Mouse (Mus musculus) heart, adult 8-10 months (tissue): ENCODE results near the gene Pitpnm3. TPM values are rescaled to one million over a fixed set of nuclear protein-coding genes. Genes with fewer than 3 reads are reported as not detected.
"Not testable (repeated sequence)": the region's sequence is repeated elsewhere in the genome, so short reads cannot be mapped to it uniquely, and the experiment has no call there.

Experiments
- DNase-seq: peaks from one replicate; pipeline ENCODE4 v3.0.0; 2022; ENCODE audit warnings: low spot score
- total RNA-seq, 4 experiments: library from RNA; stranded (reverse); gene quantifications; 2 replicates each; pipeline ENCODE4 v1.2.4; 2022

Gene Pitpnm3
- total RNA-seq, result 1 to 10 TPM; 1.1 to 2.1 (median 1.9) TPM

GRCm38 (mm10) chr11:72135383-72136158, at the start of gene Pitpnm3:
Gene Pitpnm3, minus strand, starts transcription at chr11:72135778.
- peak; percentile 13 for DNase-seq

DNA sequence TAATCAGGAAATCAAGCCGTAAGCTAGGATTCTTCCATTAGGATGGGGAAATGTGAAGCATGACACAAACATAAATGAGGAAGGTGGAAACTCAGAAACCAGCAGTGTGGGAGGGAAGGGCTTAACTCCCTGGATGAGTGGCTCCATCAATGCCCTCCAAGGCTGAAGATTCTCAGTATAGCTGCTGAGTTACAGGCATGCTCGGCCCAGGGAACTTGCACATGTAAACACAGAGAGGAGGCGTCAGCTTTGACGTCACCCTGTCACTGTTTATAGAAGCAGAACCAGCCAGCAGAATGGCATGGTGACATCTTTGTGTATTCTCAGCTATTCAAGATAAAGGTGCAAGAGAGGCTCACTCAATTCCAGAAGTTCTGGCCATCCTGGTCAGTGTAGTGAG, 48.7 kb upstream of the Pitpnm3 start:
- DNase-seq, result no peak

- no peak for DNase-seq
Observed at GRCm38 (mm10) chr11:72181136-72181535, 45.6 kb upstream of the Pitpnm3 start.

GRCm38 (mm10) chr11:72180556-72180955, 45.0 kb upstream of the Pitpnm3 start:
- DNase-seq, result no peak

- no peak for DNase-seq
Observed at GRCm38 (mm10) chr11:72176553-72176952, 41.0 kb upstream of the Pitpnm3 start.

DNA sequence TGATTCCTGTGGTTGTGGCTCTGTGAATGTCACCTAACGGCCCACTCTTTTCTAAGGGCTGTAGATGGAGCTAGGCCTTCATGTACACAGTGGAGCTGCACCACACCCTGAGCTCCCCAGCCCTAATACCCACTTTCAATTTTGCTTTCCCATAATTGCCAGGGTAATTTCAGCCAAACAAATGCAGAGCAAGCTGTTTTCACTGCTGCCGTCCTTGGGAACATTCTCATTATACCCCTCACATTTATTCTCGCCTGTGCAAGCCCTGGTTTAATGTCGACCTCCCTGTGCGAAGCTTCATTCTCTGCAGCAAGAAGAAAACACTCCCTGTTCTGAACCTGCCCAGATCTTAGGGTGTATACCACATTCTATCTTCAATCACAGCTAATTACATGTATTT, 40.4 kb upstream of the Pitpnm3 start:
- no peak for DNase-seq

DNA sequence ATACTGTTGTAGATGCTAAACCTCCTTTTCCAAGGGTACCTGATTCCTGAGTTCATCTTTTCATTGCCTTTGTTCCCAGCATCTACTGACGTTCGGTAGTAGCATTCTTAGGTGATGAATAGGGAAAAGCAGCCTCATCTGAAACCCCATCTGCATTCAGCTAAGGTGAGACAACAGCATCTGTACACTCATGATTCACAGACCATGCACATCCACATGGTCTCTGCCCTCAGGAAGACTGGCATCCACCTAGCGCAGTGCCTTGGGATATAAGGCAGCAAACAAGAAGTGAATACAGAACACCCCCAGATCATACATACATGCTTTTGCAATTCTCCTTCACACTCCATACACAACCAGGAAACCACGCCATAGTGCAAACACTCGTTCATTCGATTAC, 39.1 kb upstream of the Pitpnm3 start:
- DNase-seq, result no peak

DNA sequence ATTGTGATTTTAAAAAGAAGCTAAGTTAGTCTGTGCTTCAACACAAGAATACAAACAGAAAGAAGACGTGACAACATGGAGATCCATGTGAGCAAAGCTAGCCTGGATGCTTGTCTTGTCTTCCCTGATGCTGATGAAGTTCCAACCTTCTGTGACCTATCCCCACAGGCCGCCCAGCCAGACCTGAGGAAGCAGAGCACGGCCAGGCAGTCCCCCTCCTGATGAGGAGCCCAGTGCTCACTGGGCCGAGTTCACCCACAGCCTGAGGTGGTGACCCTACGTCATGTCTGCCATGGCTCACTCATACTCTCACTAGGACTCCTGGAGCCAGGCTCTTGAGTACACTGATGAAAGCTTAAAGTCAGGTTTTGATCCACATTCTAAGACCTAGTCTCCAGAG, 37.9 kb upstream of the Pitpnm3 start:
- no peak for DNase-seq

DNA sequence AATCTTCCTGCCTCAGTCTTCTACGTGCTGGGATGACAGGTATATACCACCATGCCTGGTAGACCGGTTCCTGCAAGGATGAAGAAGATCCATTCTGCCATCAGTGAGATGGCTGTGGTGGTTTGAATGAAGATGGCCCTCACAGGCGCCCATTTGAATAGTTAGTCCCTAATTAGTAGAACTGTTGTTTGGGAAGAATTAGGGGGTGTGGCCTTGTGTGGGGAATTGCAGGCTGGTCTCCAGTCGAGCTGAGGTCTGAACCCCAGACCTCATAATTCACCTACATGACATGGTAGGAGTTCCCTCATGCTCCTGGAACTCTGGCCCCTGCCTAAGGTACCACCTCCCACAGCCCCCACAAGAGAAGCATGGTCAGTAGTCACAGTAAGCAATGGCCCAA, 36.3 kb upstream of the Pitpnm3 start:
- DNase-seq, result not testable (repeated sequence)

GRCm38 (mm10) chr11:72169871-72170270, 34.3 kb upstream of the Pitpnm3 start:
- DNase-seq, result no peak

DNA sequence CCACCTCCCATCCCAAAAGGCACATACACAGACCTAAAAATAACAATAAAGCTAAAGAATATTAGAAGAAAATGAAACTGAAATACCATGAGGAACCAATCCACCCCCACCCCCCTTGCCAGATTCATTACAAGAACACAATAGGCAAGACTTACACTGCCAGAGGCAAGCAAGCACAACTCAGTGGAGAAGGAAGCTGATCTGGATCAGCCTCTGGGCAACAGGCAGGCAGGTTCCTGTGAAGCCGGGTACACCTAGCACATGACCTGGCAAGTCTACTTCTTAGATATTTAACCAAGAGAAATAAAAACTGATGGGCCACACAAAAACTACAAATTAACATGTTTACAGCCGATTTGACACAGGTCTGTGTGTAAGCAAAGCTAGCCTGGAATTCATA, 27.6 kb upstream of the Pitpnm3 start:
- DNase-seq, result no peak

- DNase-seq, result no peak
Observed at GRCm38 (mm10) chr11:72156624-72157023, 21.0 kb upstream of the Pitpnm3 start.

DNA sequence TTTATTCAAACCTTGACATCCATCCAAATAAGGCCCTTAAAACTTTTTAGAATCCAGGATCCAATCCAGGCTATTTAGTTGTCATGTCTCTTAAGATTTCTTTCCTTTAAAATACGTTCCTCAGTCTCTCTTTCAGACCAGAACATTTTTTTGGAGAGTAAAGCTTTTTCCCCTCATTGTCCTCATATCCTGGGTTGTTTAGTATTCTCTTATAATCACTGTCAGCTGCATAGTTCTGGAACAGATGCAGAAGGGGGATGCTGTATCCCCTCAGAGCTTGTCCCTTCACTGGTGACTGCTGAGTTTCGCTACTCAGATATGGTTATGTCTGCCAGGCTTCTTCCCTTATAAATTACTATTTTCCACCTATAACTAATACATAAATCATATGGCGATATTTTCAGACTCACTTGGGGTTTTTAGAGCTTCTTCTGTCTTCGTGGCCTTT, 20.4 kb upstream of the Pitpnm3 start:
- no peak for DNase-seq

DNA sequence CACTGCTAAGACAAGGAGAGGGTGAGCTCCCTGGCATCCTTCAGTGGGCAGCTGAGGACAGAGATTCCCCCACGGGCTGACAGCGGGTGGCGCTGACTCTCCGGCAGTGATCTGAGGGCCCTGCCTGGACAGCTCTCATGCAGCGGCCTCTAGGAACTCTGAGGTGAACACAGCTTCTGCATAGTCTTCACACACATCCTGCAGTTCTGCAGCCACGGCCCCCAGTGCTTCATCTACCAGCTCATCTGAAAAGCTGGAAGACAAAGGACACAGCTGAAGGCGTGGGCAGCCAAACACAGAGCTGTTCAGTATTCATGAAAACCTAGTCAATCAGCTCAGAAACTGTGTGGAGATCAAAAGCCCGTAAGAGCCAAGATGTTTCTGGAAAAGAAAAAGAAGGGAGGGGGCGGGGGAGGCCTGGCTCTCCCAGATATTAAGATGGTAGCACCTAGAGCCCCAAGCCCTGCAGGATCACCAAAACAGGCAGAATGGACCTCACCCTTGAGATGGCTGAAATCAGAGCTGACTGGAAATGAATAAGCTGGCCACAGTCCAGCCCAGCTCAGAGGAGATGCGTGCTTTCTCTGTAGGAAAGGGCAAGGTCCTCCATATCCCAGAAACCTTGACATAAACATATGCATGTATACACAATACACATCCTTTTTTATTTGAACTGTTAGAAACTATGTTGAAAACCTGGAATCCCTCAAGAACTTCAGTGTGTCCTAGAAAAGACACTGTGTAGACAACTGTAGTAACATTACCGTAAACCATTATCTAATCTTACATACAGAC, 19.8 kb upstream of the Pitpnm3 start:
- no peak for DNase-seq

DNA sequence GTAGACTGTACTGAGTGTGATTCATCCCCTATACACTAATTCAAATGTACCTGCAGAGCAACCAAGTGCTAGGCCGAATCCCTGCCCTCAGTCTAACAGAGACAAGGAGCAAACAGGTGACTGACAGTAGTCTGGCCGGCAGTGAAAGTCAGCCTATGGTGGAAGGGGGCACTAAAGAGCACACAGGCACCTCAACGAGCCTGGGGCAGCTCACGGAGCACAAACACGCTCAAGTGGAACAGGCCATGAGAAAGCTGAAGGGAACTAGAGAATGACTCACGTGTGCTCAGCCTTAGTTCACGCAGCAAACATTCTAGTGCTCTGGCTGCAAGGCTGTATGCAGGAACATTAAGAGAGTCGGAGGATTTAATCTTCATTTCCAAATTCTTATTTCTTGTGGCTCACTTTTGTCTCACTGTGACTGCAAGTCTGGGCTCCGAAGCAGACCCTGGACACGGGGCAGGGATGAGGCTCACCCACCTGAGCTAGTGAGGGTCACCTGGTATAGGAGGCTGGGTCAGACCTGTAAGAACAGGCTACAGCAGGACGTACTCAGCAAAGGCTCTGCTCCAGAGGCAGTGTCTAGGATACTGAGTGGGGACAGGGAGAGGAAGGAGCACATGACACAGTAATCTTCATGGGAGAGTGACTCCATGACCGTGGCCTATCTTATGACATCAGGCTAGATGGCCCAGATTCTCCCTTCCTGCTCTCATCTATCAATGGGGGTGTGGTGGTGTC, 17.7 kb upstream of the Pitpnm3 start:
- DNase-seq, result no peak

DNA sequence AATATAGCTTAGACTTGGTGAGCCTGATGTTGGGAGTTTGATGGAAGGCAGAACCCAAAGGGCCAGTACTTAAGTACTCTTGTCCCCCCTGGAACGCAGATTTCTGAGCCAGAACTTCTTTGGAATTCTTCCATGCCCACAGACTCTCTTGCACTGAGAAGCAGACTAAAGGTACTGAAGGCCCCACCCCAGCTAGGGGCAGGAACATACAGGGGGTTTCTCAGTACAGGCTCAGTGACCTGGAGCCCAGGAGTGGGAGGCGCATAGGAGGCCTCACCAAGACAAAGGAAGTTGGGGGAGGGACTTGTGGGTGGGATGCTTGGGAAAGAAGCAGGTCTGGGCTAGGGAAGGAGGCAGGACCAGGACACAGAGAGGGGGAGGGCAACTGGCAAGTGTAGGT, 15.5 kb upstream of the Pitpnm3 start:
- DNase-seq, result no peak

DNA sequence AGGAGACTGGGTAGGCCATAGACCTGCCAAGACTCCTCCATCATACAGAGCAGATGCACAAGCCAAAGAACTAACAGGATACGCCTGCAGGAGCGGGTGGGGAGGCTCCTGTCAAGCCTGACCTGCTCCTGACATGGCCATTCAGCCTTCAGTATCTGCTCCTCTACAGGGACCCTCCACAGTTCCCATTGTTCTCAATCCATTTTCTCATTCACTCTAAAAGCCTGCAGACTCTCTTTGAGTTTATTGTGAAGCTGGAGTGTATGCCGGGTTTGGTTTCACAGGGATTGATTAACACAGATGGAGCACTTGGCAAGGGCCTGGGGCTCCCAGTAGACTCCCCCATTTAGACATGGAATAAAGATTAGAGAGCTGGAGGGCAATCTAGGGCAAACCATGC, 12.3 kb upstream of the Pitpnm3 start:
- no peak for DNase-seq

DNA sequence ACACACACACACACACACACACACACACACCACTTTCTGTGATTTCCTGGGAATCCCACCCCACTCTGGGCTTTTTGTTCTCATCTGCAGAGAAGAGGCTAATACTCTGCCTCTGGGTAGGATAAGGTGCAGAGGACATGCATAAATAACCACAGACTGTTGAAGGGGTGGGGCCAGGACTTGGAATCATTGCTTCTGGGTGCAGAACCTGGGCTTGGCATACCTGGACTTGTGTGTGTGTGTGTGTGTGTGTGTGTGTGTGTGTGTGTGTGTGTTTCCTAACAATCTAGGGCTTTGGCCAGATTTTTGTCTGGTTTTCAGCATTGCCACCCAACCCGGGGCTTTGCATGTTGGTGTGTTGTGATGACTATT, 10.3 kb upstream of the Pitpnm3 start:
- no peak for DNase-seq

- peak; percentile 23 for DNase-seq
Observed at GRCm38 (mm10) chr11:72145182-72145876, 9.8 kb upstream of the Pitpnm3 start.

DNA sequence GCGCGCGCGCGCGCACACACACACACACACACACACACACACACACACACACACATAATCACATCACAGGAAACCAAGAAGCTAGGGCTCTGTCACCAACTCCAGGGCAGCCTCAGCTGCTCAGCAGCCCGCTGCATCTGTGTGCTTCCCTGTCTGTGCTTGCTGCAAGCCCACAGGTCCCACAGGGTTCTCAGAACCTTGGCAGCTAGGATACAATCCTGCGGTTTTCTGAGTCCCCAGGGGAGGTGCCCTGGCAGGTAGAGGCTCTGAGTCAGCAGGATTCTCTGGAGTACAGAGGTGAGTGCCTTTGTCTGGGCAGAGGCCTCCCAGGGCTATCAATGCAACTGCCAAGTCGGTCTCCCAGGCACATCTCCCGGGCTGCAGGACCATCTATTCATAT, 7.3 kb upstream of the Pitpnm3 start:
- no peak for DNase-seq

GRCm38 (mm10) chr11:72140198-72140597, 4.6 kb upstream of the Pitpnm3 start:
- DNase-seq, result no peak
